Mouse (Mus musculus) mouse trophoblast stem cell (cell line): ENCODE measurements around the gene Fsd1.

Source experiments
- in situ Hi-C, 2 experiments: fragments of 300-500 bp; cut with MseI, MboI; formaldehyde crosslinking; loops; 2 replicates in 1 of 2; 3 replicates in 1 of 2; pipeline ENCODE4 v1.15.1; 2025

Fsd1 gene

GRCm38 (mm10) chr17:56026303-56026702, 40.0 kb downstream of the Fsd1 start:
- in situ Hi-C loops, result no loop called here

DNA sequence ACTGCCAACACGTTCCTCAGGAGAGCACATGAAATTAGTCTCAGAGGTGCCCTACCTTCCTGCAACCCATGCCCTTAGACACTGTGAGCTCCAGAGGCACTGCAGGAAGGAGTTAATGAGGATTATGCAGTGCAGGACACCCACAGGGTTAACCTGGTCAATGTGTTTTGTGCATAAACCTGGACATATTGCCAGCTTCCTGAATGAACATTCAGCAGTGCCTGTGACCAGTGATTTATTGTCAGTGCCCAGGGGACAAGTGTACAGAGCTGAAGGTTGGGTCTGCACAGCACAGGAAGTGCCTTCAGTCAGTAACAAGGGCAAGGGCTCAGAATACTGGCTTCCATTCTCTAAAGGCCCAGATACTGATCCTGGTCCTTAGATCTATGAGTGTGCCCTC, 40.6 kb downstream of the Fsd1 start:
- in situ Hi-C loops, result no loop called here

GRCm38 (mm10) chr17:56027801-56028441, 41.6 kb downstream of the Fsd1 start:
- in situ Hi-C loops, result no loop called here

GRCm38 (mm10) chr17:56030238-56030870, 44.0 kb downstream of the Fsd1 start:
- in situ Hi-C loops, result no loop called here

- in situ Hi-C loops, result no loop called here
Observed at GRCm38 (mm10) chr17:56030919-56031318, 44.6 kb downstream of the Fsd1 start.

GRCm38 (mm10) chr17:56031431-56031830, 45.1 kb downstream of the Fsd1 start:
- in situ Hi-C loops, result no loop called here

- in situ Hi-C loops, result no loop called here
Observed at GRCm38 (mm10) chr17:56032127-56032733, 45.9 kb downstream of the Fsd1 start.

GRCm38 (mm10) chr17:56032831-56033230, 46.5 kb downstream of the Fsd1 start:
- in situ Hi-C loops, result no loop called here

GRCm38 (mm10) chr17:56034040-56034725, 47.9 kb downstream of the Fsd1 start:
- in situ Hi-C loops, result no loop called here

- in situ Hi-C loops, result no loop called here
Observed at GRCm38 (mm10) chr17:56034726-56035100, 48.4 kb downstream of the Fsd1 start.

DNA sequence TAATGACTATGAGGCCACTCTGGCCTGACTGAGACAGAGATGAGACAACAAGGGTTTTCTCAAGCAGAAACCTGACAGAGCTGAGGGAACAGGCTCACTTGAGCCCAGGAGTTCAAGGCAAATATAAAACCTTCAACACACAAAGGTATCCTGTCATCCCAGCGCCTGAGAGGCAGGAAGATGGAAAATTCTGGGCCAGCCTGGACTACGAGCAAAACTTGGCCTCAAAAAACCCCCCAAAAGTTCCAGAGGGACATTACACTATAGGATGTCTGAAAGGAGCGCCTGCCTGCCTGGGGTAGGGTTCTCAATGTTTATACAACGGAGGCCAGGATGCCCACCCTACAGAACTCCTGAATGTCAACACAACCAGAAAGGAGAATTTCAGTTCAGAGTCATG, 48.9 kb downstream of the Fsd1 start:
- in situ Hi-C loops, result no loop called here

DNA sequence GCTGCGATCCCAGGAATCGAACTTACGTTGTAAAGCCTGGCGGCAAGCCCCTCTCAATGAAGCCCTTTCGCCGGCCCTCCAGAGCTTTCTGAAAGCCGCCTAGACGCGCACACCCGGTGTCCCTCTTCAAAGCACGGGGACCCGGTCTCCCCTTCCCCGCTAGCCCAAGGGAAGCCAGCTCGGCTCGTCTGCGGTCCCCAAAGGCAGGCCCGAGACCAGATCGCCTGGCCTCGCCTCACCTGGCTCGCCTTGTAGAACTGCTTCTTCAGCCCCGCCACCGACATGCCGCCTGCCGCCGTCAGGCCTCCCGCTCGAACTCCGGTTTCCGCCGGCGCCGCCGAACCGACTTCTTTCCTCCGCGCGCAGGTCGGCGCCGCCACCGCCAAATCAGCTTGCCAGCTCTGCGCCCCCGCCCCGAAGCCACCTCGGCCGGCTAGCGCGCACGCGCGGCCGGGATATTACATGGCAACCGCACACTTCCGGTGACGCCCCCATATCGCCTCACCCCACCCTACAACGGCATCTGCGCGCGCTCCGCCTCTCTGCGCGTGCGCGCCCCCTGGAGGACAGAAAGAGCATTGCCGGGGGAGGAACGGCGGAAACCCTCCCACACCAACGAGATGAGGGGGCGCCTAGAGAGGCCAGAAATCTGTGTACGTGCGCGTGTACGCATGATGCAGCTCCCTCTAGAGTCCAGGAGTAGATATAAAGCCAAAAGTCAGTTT, 50.0 kb downstream of the Fsd1 start, which contains the start of gene Sh3gl1:
TSS of gene Sh3gl1 (minus strand) at position 460 of the 725 bp plus-strand sequence.
- in situ Hi-C loops, result no loop called here

GRCm38 (mm10) chr17:56036901-56037287, 50.6 kb downstream of the Fsd1 start:
- in situ Hi-C loops, result no loop called here

GRCm38 (mm10) chr17:56038583-56039261, 52.4 kb downstream of the Fsd1 start:
- in situ Hi-C loops, result no loop called here

GRCm38 (mm10) chr17:56039345-56039744, 53.0 kb downstream of the Fsd1 start:
- in situ Hi-C loops, result no loop called here

DNA sequence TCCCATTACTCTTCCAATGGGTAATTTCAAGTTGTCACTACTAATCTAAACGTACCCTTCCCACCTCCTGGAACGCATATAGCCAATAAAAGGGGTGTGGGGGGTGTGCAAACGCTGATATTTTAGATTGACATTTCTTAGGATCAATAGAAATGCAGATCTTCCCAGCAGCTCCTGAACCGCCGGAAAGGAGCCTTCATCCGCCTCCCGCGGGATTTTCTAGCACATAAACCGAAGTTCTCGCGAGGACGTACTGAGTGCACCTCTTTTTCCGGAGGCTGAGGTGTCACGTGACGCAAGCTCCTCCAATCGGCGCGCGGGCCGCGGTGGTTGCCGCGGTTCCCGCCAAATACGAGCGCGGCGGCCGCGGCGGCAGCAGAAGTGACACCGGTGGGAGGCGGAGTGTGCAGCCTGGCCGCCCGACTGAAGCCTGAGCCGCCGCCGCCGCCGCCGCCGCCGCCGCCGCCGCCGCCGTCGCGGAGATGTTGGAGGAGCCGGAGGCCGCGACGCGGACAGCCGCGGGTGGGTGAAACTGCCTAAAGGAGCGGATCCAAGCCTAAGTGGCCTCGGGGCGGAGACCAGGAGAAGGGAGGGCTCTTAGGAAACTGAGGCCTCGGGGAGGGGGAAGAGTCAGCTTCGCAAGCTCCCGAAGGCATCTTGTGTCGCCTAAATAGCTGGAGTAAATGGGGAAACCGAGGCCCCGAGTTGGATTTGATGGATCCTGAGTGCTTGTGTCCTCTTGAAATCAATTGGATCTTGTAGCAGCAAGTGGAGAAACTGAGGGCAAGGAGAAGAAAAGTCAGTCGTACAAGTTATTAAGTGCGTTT, 53.9 kb downstream of the Fsd1 start, which contains the start of gene Chaf1a:
TSS of gene Chaf1a (plus strand) at position 410 of the 827 bp plus-strand sequence.
- in situ Hi-C loops, result no loop called here

DNA sequence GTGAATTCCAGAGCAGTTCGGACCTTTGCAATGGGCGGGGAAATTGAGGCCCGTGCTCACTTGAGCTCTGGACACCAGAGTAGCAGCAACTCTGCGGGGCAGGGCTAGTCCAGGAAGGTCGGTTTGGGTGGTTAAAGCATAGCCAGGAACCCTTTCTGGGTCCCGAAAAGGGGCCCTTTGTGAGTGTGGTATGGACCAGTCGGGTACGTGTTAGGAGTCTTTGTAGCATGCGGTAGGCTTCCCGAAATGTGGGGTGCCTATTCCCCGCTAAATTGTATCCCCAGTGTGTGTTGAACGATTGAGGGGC, 54.5 kb downstream of the Fsd1 start:
- in situ Hi-C loops, result no loop called here
